Mouse (Mus musculus) Patski (cell line): ENCODE data around the gene Nfix. TPM values are rescaled to one million over a fixed set of nuclear protein-coding genes. Genes with fewer than 3 reads are reported as not detected.

ENCODE experiments used
- ATAC-seq: fragments of 100-300 bp; one replicate; pipeline ENCODE4 v1.8.0; 2021
- CTCF ChIA-PET: fragments of 350-600 bp; sonication (Branson Sonifier 250); formaldehyde crosslinking; loops from one replicate; lab custom pipeline; 2022; ENCODE audit warnings: inconsistent platforms; lab: Charles Lee
- POLR2A ChIA-PET: fragments of 350-600 bp; sonication (Branson Sonifier 250); formaldehyde crosslinking; loops from one replicate; lab custom pipeline; 2022; ENCODE audit warnings: antibody characterized with exemption, inconsistent platforms; lab: Charles Lee
- DNase-seq: peaks from one replicate; pipeline ENCODE4 v3.0.0-alpha.2; 2011; ENCODE audit warnings: low read depth, low spot score
- H3K27me3 ChIP-seq: fragments of 371-371 bp; one replicate; pipeline ENCODE4 v1.5.1; 2021
- CTCF ChIP-seq: fragments of 100-300 bp; IDR thresholded peaks from one replicate; pipeline ENCODE4 v1.5.1; 2021
- in situ Hi-C: fragments of 300-500 bp; cut with MboI; formaldehyde crosslinking; loops from 3 replicates; pipeline ENCODE4 v1.11.1; 2018; ENCODE audit warnings: low pct_unique_long_range_greater_than_20kb, mixed read lengths
- polyA plus RNA-seq: library from polyadenylated mRNA; unstranded; gene quantifications from one replicate; pipeline ENCODE4 v1.2.3, GENCODE M21; 2021

The Nfix gene
- polyA plus RNA-seq, 1 experiment from 2014 or later, result 32.5 TPM

- in situ Hi-C loops, result no loop called here
- no peaks in the 10 kb centered on the region for H3K27me3 ChIP-seq
- ChIA-PET CTCF (no interaction called here), POLR2A (no interaction called here)
- TF ChIP-seq CTCF, result no peak
- DNase-seq (no peak), ATAC-seq (no peak)
Measured at GRCm38 (mm10) chr8:84789855-84790486, 10.2 kb downstream of the Nfix start.

GRCm38 (mm10) chr8:84789345-84789744 is 10.8 kb downstream of the Nfix start:
- H3K27me3 ChIP-seq, result no peaks in the 10 kb centered on the region
- ChIA-PET POLR2A (no interaction called here), CTCF (no interaction called here)
- no peak for TF ChIP-seq CTCF
- ATAC-seq, result no peak
- in situ Hi-C loops, result no loop called here
- DNase-seq, result no peak

- CTCF ChIA-PET, result no interaction called here
- POLR2A ChIA-PET, result no interaction called here
- in situ Hi-C loops, result no loop called here
- DNase-seq (no peak), ATAC-seq (no peak)
- no peak for TF ChIP-seq CTCF
- no peaks in the 10 kb centered on the region for H3K27me3 ChIP-seq
Measured at GRCm38 (mm10) chr8:84788896-84789295, 11.2 kb downstream of the Nfix start.

GRCm38 (mm10) chr8:84787523-84788302 is 12.4 kb downstream of the Nfix start:
- ATAC-seq (no peak), DNase-seq (no peak)
- no peak for TF ChIP-seq CTCF
- POLR2A ChIA-PET, result interaction anchor here (0.6 kb wide), 1 partner anchor 12 kb away, joined by 3 read pairs; no protein-coding TSS in a partner anchor
- in situ Hi-C loops, result no loop called here
- H3K27me3 ChIP-seq, result no peaks in the 10 kb centered on the region
- CTCF ChIA-PET, result interaction anchor here (1.1 kb wide), 1 partner anchor 12 kb away, joined by 4 read pairs; no protein-coding TSS in a partner anchor

- CTCF ChIA-PET, result interaction anchor here (0.9 to 1.1 kb wide), 2 partner anchors 9 to 11 kb away, joined by 3 to 4 read pairs; no protein-coding TSS in a partner anchor
- DNase-seq (no peak), ATAC-seq (no peak)
- TF ChIP-seq CTCF, result no peak
- POLR2A ChIA-PET, result interaction anchor here (0.6 kb wide), 1 partner anchor 11 kb away, joined by 3 read pairs; no protein-coding TSS in a partner anchor
- H3K27me3 ChIP-seq, result no peaks in the 10 kb centered on the region
- in situ Hi-C loops, result no loop called here
Measured at GRCm38 (mm10) chr8:84786801-84787467, 13.2 kb downstream of the Nfix start.

- in situ Hi-C loops, result no loop called here
- POLR2A ChIA-PET, result no interaction called here
- no peaks in the 10 kb centered on the region for H3K27me3 ChIP-seq
- TF ChIP-seq CTCF, result no peak
- CTCF ChIA-PET, result interaction anchor here (0.9 kb wide), 1 partner anchor 8 kb away, joined by 3 read pairs; no protein-coding TSS in a partner anchor
- DNase-seq (no peak), ATAC-seq (no peak)
Measured at GRCm38 (mm10) chr8:84785756-84786677, 14.1 kb downstream of the Nfix start.

- DNase-seq (no peak), ATAC-seq (no peak)
- no peaks in the 10 kb centered on the region for H3K27me3 ChIP-seq
- ChIA-PET CTCF (no interaction called here), POLR2A (no interaction called here)
- in situ Hi-C loops, result no loop called here
- TF ChIP-seq CTCF, result no peak
Measured at GRCm38 (mm10) chr8:84785506-84785755, 14.7 kb downstream of the Nfix start.

- no peak for ATAC-seq
- no peak for TF ChIP-seq CTCF
- H3K27me3 ChIP-seq, result no peaks in the 10 kb centered on the region
- CTCF ChIA-PET, result no interaction called here
- POLR2A ChIA-PET, result no interaction called here
- no peak for DNase-seq
- in situ Hi-C loops, result no loop called here
Measured at GRCm38 (mm10) chr8:84784681-84785505, 15.3 kb downstream of the Nfix start.

- in situ Hi-C loops, result no loop called here
- DNase-seq, result no peak
- no peaks in the 10 kb centered on the region for H3K27me3 ChIP-seq
- ChIA-PET POLR2A (no interaction called here), CTCF (no interaction called here)
- no peak for TF ChIP-seq CTCF
- no peak for ATAC-seq
Measured at GRCm38 (mm10) chr8:84783919-84784581, 16.1 kb downstream of the Nfix start.
